Mouse (Mus musculus): ENCODE measurements around the gene Clcn1. TPM values are rescaled to one million over a fixed set of nuclear protein-coding genes. Genes with fewer than 3 reads are reported as not detected.

Gene Clcn1
- polyA plus RNA-seq, 1 experiment from 2014 or later, result 0.15 TPM

GRCm38 (mm10) chr6:42361041-42361895 is 74.8 kb downstream of the Clcn1 start:
- Histone ChIP-seq H3K4me2 (ENCODE audit: low read depth, low read length) (no peak overlapping the region), H3K4me3 (ENCODE audit: low read length) (no peak overlapping the region), H3K27me3 (ENCODE audit: control insufficient read depth, insufficient read depth, low read depth, low read length) (no peaks in the 10 kb centered on the region), H3K9ac (ENCODE audit: low read length) (no peak overlapping the region), H3K36me3 (ENCODE audit: control insufficient read depth, insufficient read depth, low read length) (peaks cover 40% of the 10 kb centered on the region), H3K27ac (ENCODE audit: low read length) (peak overlapping the region; percentile 83), H3K4me1 (replicated peaks; ENCODE audit: control insufficient read depth, insufficient read depth, low read length) (peaks cover 38% of the 10 kb centered on the region), H3K9me3 (ENCODE audit: control insufficient read depth, low read length) (no peaks in the 10 kb centered on the region)
- 89% methylated on average over 13 of the region's 13 CpGs for WGBS
- ATAC-seq (ENCODE audit: low read depth), result no peak

GRCm38 (mm10) chr6:42362074-42362473 is 75.6 kb downstream of the Clcn1 start:
- H3K36me3 ChIP-seq (ENCODE audit: control insufficient read depth, insufficient read depth, low read length), result peaks cover 32% of the 10 kb centered on the region
- H3K4me3 ChIP-seq (ENCODE audit: low read length), result no peak overlapping the region
- 39% methylated on average over 1 of the region's 1 CpGs for WGBS
- H3K27me3 ChIP-seq (ENCODE audit: control insufficient read depth, insufficient read depth, low read depth, low read length), result no peaks in the 10 kb centered on the region
- H3K4me2 ChIP-seq (ENCODE audit: low read depth, low read length), result no peak overlapping the region
- ATAC-seq (ENCODE audit: low read depth), result no peak
- H3K4me1 ChIP-seq (replicated peaks; ENCODE audit: control insufficient read depth, insufficient read depth, low read length), result peaks cover 30% of the 10 kb centered on the region
- H3K9me3 ChIP-seq (ENCODE audit: control insufficient read depth, low read length), result no peaks in the 10 kb centered on the region
- H3K9ac ChIP-seq (ENCODE audit: low read length), result peak overlapping the region; percentile 24; the same call in 1 of the 2 replicates
- peak overlapping the region; percentile 83 for H3K27ac ChIP-seq (ENCODE audit: low read length)

- Histone ChIP-seq H3K4me3 (ENCODE audit: low read length) (no peak overlapping the region), H3K36me3 (ENCODE audit: control insufficient read depth, insufficient read depth, low read length) (peaks cover 29% of the 10 kb centered on the region), H3K9ac (ENCODE audit: low read length) (peak overlapping the region; percentile 24; the same call in 1 of the 2 replicates), H3K27ac (ENCODE audit: low read length) (peak overlapping the region; percentile 83), H3K4me2 (ENCODE audit: low read depth, low read length) (no peak overlapping the region), H3K4me1 (replicated peaks; ENCODE audit: control insufficient read depth, insufficient read depth, low read length) (peaks cover 26% of the 10 kb centered on the region), H3K27me3 (ENCODE audit: control insufficient read depth, insufficient read depth, low read depth, low read length) (no peaks in the 10 kb centered on the region), H3K9me3 (ENCODE audit: control insufficient read depth, low read length) (no peaks in the 10 kb centered on the region)
- WGBS, result 67% methylated on average over 1 of the region's 1 CpGs
- ATAC-seq (ENCODE audit: low read depth), result peak; percentile 21
Observed at GRCm38 (mm10) chr6:42362497-42362896, 76.0 kb downstream of the Clcn1 start.

DNA sequence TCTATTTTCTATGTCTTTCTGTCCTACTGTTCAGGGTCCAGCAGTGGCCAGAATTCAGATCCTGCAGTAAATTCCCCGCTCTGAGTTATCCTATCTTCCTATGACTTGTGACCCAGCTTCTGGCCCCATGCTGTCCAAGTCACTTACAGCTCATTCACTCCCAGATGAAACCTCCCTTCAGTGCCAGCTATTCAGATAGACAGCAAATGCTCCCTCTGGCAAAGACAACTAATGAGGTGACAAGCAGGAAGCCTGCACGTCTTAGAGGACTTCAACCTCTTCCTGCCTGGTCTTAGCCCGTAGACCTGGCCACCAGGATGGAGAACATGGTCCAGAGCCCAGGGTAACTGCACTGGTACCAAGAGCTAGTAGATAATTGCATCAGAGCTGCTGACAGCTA is 76.5 kb downstream of the Clcn1 start:
- peak; percentile 85 for ATAC-seq (ENCODE audit: low read depth)

GRCm38 (mm10) chr6:42364066-42364465 is 77.6 kb downstream of the Clcn1 start:
- peaks cover 16% of the 10 kb centered on the region for H3K4me1 ChIP-seq (replicated peaks; ENCODE audit: control insufficient read depth, insufficient read depth, low read length)
- no peak for ATAC-seq (ENCODE audit: low read depth)
- whole genome bisulfite sequencing, result 80% methylated on average over 4 of the region's 4 CpGs
- no peak overlapping the region for H3K4me3 ChIP-seq (ENCODE audit: low read length)
- peaks cover 18% of the 10 kb centered on the region for H3K36me3 ChIP-seq (ENCODE audit: control insufficient read depth, insufficient read depth, low read length)
- no peaks in the 10 kb centered on the region for H3K9me3 ChIP-seq (ENCODE audit: control insufficient read depth, low read length)
- no peak overlapping the region for H3K27ac ChIP-seq (ENCODE audit: low read length)
- H3K9ac ChIP-seq (ENCODE audit: low read length), result no peak overlapping the region
- no peaks in the 10 kb centered on the region for H3K27me3 ChIP-seq (ENCODE audit: control insufficient read depth, insufficient read depth, low read depth, low read length)
- H3K4me2 ChIP-seq (ENCODE audit: low read depth, low read length), result no peak overlapping the region

More for the DNA sequence above, 76.5 kb downstream of the Clcn1 start:
- no peak overlapping the region for H3K4me2 ChIP-seq (ENCODE audit: low read depth, low read length)
- H3K4me3 ChIP-seq (ENCODE audit: low read length), result no peak overlapping the region
- H3K4me1 ChIP-seq (replicated peaks; ENCODE audit: control insufficient read depth, insufficient read depth, low read length), result peaks cover 23% of the 10 kb centered on the region
- H3K9ac ChIP-seq (ENCODE audit: low read length), result no peak overlapping the region
- H3K27ac ChIP-seq (ENCODE audit: low read length), result peak overlapping the region; percentile 83; the same call in 1 of the 2 replicates
- WGBS, result 24% methylated on average over 3 of the region's 3 CpGs
- H3K9me3 ChIP-seq (ENCODE audit: control insufficient read depth, low read length), result no peaks in the 10 kb centered on the region
- H3K36me3 ChIP-seq (ENCODE audit: control insufficient read depth, insufficient read depth, low read length), result peaks cover 26% of the 10 kb centered on the region
- H3K27me3 ChIP-seq (ENCODE audit: control insufficient read depth, insufficient read depth, low read depth, low read length), result no peaks in the 10 kb centered on the region

DNA sequence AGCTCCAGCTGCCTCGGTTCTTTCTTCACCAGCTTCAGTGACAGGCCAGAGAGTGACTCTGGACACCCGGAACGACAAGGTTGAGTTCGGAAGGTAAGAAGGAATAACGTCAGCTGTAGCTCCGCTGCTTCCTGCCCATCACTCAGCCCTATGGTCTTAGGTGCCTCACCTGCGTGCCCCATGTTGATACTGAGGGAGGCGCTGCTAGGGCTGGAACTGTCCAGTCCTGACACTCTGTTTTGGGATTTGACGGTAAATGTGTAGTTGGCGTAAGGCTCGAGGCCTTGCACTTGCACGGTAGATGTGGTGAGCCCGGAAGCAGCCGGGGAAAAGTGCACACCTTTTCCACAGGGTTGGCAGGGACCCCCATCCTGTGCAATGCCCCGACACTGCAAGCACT is 78.1 kb downstream of the Clcn1 start:
- H3K36me3 ChIP-seq (ENCODE audit: control insufficient read depth, insufficient read depth, low read length), result peaks cover 16% of the 10 kb centered on the region
- 78% methylated on average over 15 of the region's 15 CpGs for WGBS
- H3K27me3 ChIP-seq (ENCODE audit: control insufficient read depth, insufficient read depth, low read depth, low read length), result no peaks in the 10 kb centered on the region
- no peak overlapping the region for H3K4me2 ChIP-seq (ENCODE audit: low read depth, low read length)
- H3K27ac ChIP-seq (ENCODE audit: low read length), result no peak overlapping the region
- H3K9me3 ChIP-seq (ENCODE audit: control insufficient read depth, low read length), result no peaks in the 10 kb centered on the region
- H3K4me1 ChIP-seq (replicated peaks; ENCODE audit: control insufficient read depth, insufficient read depth, low read length), result peaks cover 14% of the 10 kb centered on the region
- ATAC-seq (ENCODE audit: low read depth), result no peak
- no peak overlapping the region for H3K9ac ChIP-seq (ENCODE audit: low read length)
- H3K4me3 ChIP-seq (ENCODE audit: low read length), result no peak overlapping the region

GRCm38 (mm10) chr6:42365215-42365614 is 78.7 kb downstream of the Clcn1 start:
- 91% methylated on average over 6 of the region's 6 CpGs for WGBS
- peaks cover 11% of the 10 kb centered on the region for H3K36me3 ChIP-seq (ENCODE audit: control insufficient read depth, insufficient read depth, low read length)
- no peak overlapping the region for H3K4me2 ChIP-seq (ENCODE audit: low read depth, low read length)
- H3K27me3 ChIP-seq (ENCODE audit: control insufficient read depth, insufficient read depth, low read depth, low read length), result no peaks in the 10 kb centered on the region
- H3K9ac ChIP-seq (ENCODE audit: low read length), result no peak overlapping the region
- ATAC-seq (ENCODE audit: low read depth), result no peak
- no peaks in the 10 kb centered on the region for H3K9me3 ChIP-seq (ENCODE audit: control insufficient read depth, low read length)
- no peak overlapping the region for H3K4me3 ChIP-seq (ENCODE audit: low read length)
- H3K4me1 ChIP-seq (replicated peaks; ENCODE audit: control insufficient read depth, insufficient read depth, low read length), result peaks cover 10% of the 10 kb centered on the region
- no peak overlapping the region for H3K27ac ChIP-seq (ENCODE audit: low read length)

Other genes with a start within 250 kb of the Clcn1 start
- not detected in 2 replicates for gene Sva, start 248.3 kb upstream of the Clcn1 start, polyA plus RNA-seq (2015; fragmentation: Nextera tagmentation; extraction: Ambion mirVana)
- gene Tas2r139, start 145.7 kb upstream of the Clcn1 start, polyA plus RNA-seq (2015; fragmentation: Nextera tagmentation; extraction: Ambion mirVana), result not detected in 2 replicates
- not detected in 2 replicates for gene Tas2r144, start 71.4 kb upstream of the Clcn1 start, polyA plus RNA-seq (2015; fragmentation: Nextera tagmentation; extraction: Ambion mirVana)
- 47.7 and 52.5 TPM in 2 replicates for gene Gstk1, start 40.8 kb upstream of the Clcn1 start, polyA plus RNA-seq (2015; fragmentation: Nextera tagmentation; extraction: Ambion mirVana)
- 6.7 and 6.9 TPM in 2 replicates for gene Tmem139, start 24.7 kb upstream of the Clcn1 start, polyA plus RNA-seq (2015; fragmentation: Nextera tagmentation; extraction: Ambion mirVana)
- 67.9 and 71.4 TPM in 2 replicates for gene Casp2, start 21.7 kb upstream of the Clcn1 start, polyA plus RNA-seq (2015; fragmentation: Nextera tagmentation; extraction: Ambion mirVana)
- 0.10 and 0.16 TPM in 2 replicates for gene Fam131b, start 38.0 kb downstream of the Clcn1 start, polyA plus RNA-seq (2015; fragmentation: Nextera tagmentation; extraction: Ambion mirVana)
- 188 and 203 TPM in 2 replicates for gene Zyx, start 62.9 kb downstream of the Clcn1 start, polyA plus RNA-seq (2015; fragmentation: Nextera tagmentation; extraction: Ambion mirVana)
- gene Epha1, start 86.6 kb downstream of the Clcn1 start, polyA plus RNA-seq (2015; fragmentation: Nextera tagmentation; extraction: Ambion mirVana), result 18.5 and 18.8 TPM in 2 replicates
- not detected in 2 replicates for gene Tas2r143, start 113.6 kb downstream of the Clcn1 start, polyA plus RNA-seq (2015; fragmentation: Nextera tagmentation; extraction: Ambion mirVana)
- gene Tas2r135, start 118.7 kb downstream of the Clcn1 start, polyA plus RNA-seq (2015; fragmentation: Nextera tagmentation; extraction: Ambion mirVana), result not detected in 2 replicates
- gene Tas2r126, start 147.8 kb downstream of the Clcn1 start, polyA plus RNA-seq (2015; fragmentation: Nextera tagmentation; extraction: Ambion mirVana), result not detected in 2 replicates
- not detected in 2 replicates for gene Olfr458, start 178.5 kb downstream of the Clcn1 start, polyA plus RNA-seq (2015; fragmentation: Nextera tagmentation; extraction: Ambion mirVana)
- 0.04 TPM in 1 of 2 replicates, not detected in the other for gene Olfr457, start 189.7 kb downstream of the Clcn1 start, polyA plus RNA-seq (2015; fragmentation: Nextera tagmentation; extraction: Ambion mirVana)
- 0.19 TPM in 1 of 2 replicates, not detected in the other for gene Olfr456, start 200.5 kb downstream of the Clcn1 start, polyA plus RNA-seq (2015; fragmentation: Nextera tagmentation; extraction: Ambion mirVana)

Measured in lung, embryonic 16.5 days (tissue).